Mouse (Mus musculus): ENCODE measurements around the gene Banp. TPM values are rescaled to one million over a fixed set of nuclear protein-coding genes. Genes with fewer than 3 reads are reported as not detected.

The Banp gene
- total RNA-seq, 2 experiments from 2014 or later: 9.8 to 11.9 TPM

DNA sequence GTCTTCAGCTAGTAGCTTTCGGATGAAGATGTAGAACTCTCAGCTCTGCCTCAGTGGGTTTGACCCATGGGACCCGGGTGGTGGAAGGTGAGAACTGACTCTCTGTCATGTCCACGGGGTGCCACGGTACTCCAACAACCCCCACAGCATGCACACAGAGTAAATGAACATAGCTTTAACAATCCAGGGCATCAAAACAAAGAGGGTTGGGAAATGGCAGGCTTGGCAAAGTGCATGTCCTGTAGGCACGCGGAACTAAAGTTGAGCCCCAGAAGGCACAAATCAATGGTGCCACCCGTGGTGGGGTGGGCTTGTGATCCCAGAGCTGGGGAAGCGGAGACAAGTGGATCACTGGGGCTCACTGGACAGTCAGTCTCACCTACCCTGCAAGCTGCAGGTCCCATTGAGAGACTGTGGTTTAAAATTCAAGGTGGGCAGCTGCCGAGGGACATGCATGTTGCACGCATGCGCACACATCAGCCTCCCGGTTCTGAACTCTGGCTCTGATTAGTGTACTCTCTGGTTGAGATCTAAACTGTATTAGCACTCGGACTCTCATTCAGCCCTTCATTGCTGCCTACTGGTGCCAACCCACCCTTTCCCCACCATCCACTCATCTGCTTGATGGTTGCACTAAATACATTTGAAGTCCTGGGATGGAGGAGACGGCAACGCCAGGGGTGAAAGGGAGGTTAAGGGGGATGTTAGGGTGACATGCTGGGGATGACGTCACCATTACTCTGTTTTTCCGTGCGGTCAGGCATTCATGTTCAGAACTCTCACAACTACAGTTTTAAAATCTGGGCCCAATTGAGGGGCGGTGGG, 1.0 kb upstream of the Banp start:
- intact Hi-C loops (cut with DNase I): no loop called here
- DNase-seq: peak in 1 of 2 experiments; percentile 25

DNA sequence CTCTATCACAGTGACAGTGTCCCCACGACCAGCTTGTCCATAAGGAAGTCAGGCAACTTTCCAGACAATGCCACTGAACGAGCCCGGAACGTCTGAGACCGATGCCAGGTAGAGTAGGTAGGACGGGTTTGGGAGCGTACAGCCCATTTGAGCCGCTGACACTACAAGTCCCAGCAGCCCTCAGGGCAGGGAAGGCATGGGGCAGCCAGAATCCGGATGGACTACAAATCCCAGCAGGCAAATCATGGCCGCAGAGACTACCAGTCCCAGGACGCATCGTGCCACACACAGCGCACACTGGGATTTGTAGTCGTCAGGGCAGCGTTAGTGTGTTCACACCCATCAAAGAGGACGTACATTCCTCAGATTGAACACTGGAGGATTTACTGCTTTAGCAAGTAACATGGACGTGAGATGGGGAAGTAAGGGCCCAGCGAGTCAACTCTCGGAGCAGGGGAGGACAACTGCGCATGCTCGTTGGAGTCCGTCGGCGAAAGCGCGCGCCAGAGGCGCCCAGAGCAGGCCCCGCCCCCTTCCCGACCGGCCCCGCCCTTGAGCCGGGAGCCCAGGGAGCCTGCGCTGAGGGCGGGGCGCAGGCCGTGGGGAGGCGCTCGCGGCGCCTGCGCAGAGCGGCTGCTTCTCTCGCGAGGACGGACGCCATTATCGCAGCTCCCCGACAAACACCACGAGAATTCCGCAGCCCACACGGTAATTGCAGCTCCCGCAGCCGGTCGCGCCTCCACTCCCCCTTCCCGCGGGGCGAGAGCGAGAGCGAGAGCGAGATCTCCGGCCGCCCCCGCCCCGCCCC, 595 bp downstream of the Banp start:
- peak; percentile 98 for DNase-seq
- intact Hi-C loops (cut with DNase I): no loop called here

DNA sequence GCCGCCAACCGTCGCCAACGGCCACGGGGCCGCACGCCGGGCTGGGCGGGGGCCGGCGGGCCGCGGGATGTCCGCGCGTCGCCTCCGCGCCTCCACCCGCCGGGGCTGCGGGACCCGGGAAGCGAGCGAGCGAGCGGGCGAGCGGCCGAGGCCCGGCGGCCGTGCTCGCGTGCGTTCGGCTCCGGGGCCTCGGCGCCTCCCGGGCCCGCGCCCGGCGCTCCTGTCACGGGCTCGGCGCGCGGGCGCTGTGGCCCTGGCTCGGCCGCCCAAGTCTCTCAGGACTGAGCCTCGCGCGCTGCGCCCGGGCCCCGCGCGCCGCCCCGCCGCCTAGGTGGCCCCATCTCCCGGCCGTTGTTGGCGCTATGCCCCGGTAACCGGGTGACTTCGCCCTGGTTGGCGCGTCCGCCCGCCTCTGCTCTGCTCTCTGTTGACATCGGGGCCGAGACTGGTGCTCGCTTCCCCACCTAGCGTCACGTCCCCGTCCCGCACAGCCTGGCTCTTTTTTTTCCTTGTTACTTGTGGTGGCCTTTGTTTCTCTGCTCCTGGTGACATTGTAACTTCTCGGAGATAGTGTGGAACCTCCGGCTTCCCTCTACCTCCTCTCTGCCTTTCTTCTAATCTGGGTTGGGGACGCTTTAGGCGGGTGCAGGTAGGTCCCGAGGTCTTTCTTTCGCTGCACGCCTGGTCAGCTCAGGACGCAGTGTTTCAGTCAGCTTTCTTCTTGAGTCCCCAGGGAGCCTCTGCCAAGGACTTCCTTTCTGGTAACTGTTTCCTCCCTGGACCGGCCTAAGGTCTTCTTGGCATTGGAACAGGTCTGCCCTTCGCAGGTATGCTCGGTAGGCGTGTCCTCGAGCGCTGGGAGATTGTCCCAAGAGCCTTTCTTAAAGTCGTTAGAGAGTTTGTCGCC, 1.5 kb downstream of the Banp start:
- intact Hi-C loops (cut with DNase I): no loop called here

DNA sequence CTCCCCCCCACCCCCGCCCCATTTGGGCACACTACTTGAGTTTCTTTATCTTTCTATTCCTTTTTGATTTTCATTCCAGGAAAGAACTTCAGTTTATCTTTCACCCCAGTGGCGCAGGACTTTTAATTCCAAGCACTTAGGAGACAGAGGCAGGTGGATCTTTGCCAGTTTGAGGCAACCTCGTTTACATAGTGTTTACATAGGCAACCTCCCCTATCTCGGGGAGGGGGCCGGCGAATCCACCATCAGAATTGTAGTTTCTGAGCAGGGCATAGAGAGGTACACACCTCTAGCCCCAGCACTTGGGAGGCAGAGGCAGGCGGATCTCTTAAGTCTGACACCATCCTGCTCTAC, 2.1 kb downstream of the Banp start:
- intact Hi-C loops (cut with DNase I): no loop called here
- DNase-seq: no peak

More for the DNA sequence above, 1.5 kb downstream of the Banp start:
- DNase-seq: peak; percentile 82 to 83

DNA sequence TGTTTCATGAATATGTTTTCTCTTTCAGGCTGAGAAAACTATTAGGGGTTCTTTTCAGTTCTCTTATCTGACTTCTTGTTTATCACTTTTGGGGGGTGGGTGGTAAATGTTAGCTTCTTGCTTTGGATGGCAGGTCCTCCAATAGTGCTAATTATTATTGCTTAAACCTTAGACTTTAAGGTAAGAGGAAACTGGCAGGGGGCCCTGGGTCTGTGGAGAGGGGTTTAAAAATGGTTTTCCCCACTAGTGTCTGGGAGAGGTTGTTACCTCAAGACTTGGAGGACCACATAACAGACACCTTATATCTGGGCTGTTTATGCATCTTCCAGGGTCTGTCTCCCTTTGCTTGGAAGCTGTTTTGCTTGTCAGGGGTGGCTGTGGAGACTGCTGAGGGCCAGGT, 2.6 kb downstream of the Banp start:
- intact Hi-C loops (cut with DNase I): no loop called here

DNA sequence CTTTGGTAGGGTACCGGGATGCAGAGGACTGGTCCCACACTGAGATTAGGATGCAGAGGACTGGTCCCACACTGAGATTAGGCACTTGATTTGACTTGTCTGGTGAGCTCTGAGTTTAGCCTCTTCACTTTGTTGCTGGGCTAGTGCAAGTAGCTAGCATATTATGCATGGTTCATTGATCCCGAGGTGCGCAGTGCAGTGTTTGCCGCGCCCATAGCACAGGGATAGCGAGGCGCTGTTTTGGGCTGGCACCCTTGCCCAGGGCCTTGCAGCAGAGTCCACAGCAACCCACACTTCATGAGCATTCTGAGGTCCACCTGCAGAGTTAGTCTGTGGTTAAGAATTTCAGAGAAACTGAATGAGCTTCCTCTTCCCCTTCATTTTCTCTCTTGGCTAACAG, 3.2 kb downstream of the Banp start:
- DNase-seq: no peak
- intact Hi-C loops (cut with DNase I): no loop called here

More for the DNA sequence above, 2.6 kb downstream of the Banp start:
- no peak for DNase-seq

GRCm38 (mm10) chr8:121953821-121954545, 4.4 kb downstream of the Banp start:
- no peak for DNase-seq
- intact Hi-C loops (cut with DNase I): no loop called here

GRCm38 (mm10) chr8:121954981-121955555, 5.5 kb downstream of the Banp start:
- no peak for DNase-seq
- intact Hi-C loops (cut with DNase I): no loop called here

DNA sequence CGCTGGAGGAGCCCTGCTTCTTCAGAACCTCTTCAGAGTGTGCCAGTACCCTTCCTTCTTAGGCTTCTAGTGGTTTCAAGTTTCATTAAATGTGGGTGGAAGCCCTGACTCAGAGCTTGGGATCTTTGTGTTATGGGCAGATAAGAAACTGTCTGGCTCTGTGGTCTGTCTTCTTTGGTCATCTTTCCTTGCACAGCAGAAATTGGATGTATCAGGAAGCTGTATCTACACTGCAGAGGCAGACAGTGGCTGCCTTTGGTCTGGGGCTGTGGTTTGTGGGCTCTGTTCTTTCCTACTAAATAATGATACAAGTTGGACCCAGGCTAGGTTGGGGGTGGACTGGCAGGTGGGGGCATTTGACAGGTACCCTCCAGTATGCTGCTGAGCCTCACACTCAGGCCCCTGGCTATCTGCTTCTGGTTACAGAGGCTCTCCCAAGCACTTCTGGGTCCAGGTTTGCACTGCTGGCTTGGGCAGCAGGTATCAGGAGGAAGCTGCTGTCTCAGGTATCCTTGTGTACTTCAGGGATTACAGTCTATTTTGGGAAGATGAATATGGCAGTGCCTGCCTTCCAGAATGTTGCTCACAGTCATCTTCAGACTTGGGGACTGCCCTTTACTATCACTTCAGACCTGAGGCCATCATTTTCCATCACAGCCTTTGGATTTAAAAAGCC, 6.4 kb downstream of the Banp start:
- intact Hi-C loops (cut with DNase I): no loop called here

GRCm38 (mm10) chr8:121958395-121958794, 8.8 kb downstream of the Banp start:
- intact Hi-C loops (cut with DNase I): no loop called here
- no peak for DNase-seq

More for the DNA sequence above, 6.4 kb downstream of the Banp start:
- no peak for DNase-seq

DNA sequence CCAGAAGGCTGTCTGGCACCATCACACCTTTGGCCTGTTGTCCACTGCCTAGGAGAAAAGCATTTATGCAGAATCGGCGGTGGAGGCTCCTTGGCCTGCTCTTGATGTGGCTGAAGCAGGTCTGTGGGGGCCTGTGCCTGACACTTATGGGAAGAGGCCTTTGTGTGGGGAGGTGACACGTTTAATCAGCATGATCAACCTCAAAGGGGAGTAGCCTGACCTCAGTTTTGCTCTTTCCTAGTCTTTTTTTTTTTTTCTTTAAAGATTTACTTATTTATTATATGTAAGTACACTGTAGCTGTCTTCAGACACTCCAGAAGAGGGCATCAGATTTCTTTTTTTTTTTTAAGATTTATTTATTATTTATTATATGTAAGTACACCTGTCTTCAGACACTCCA, 13.3 kb downstream of the Banp start:
- intact Hi-C loops (cut with DNase I): no loop called here
- no peak for DNase-seq

DNA sequence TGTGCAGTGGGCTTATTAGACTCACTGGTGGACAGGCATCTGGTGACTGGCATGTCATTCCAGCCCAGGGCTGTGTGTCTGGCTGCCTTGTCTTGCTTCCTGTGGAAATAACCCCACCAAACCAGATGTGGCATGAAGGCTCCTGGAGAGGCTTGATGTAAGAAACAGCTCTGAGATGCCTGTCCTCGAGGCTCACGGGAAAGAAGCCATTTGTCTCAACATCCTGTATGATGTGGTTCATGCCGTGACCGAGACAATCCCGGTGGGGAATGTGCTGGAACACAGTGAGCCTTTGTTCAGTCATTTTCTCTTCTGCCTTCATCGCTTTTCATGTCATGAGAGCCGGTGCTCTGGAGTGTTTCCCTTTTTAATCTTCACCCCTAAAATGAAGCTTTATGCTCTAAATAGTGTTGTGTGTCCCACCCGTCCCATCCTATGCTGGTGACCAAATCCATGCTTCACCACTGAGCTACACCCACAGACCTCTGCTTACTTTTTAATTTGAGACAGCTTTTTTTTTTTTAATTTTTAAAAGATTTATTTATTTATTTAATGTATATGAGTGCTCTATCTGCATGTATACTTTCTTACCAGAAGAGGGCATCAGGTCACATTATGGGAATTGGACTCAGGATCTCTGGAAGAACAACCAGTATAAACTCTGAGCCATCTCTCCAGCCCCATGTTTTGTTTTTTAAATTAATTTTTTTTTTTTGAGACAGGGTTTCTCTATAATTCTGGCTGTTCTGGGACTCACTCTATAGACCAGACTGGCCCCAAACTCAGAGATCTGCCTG, 15.4 kb downstream of the Banp start:
- intact Hi-C loops (cut with DNase I): no loop called here
- DNase-seq: peak; percentile 58 to 62

DNA sequence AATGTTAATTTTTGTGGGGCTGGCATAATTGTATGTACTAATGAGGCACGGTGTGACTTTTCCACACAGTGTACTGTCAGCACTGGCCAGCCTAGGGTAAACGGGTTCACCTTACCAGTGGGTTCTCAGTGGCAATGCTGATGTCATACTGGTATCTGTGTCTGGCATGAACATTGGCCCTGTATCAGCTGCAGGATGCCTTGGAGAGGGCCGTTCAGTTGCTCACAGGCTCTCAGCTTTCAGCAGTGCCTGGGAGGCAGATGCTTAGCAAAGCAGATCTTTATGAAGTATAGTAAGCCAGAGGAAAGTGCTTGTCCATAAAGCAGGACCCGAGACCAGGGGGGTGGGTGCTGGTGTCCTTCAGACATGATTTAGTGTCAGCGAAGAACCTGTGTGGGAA, 16.6 kb downstream of the Banp start:
- intact Hi-C loops (cut with DNase I): no loop called here
- peak in 1 of 2 experiments; percentile 23 for DNase-seq

DNA sequence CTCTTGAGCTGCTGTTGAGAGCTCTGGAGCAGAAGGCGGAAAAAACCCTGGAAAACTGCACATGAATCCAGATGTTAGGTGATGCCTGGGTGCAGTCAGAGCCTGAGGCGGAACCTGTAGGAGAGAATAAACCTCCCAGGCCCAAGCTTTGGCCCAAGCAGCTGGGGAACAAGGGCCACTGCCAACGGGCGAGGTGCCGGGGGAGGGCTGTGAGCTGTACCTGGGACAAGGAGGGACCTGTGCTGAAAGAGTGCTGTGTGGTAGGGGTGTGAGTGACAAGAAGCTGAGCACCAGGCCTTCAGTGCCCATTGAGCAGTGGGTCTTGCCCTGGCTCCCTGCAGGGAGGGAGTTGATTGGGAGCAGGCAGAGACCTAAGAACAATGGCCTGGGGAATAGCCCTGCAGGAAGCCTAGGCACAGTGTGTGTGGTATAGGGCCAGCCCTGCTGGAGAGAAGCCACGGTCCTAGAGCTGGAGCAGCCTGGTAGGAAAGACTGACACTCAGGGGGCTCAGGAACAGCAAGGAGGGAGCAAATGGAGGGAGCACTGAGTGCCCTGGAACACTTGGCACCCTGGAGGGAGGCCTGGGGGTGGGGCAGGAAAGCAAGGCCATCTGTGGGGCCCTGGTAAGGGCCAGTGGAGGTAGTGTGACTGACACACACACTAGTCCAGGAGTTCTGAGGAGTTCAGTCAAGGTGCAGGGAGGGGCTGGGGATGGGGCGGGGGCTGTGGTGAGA, 17.3 kb downstream of the Banp start:
- no peak for DNase-seq
- intact Hi-C loops (cut with DNase I): no loop called here

DNA sequence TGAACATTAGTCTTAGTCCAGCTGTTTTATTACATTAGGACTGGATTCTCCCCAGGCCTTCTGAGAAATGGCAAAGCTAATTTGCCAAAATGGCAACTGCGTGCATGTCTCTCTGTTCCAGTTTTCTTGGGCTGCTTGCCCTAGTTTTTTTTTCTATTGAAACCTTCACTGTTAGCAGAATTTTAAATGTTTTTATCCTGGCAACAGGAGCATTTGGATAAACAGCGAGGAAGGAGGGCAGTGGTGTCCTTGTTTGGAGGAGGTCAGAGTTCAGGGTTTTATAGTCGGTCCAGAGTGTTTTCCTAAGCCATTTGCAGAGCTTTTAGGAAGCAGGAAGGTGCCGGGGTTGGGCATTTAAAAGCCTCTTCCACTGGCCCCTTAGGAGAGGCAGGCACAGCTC, 18.4 kb downstream of the Banp start:
- DNase-seq: peak; percentile 26 to 37

GRCm38 (mm10) chr8:121968542-121968941, 19.0 kb downstream of the Banp start:
- no peak for DNase-seq
- intact Hi-C loops (cut with DNase I): no loop called here

More for the DNA sequence above, 18.4 kb downstream of the Banp start:
- intact Hi-C loops (cut with DNase I): no loop called here

DNA sequence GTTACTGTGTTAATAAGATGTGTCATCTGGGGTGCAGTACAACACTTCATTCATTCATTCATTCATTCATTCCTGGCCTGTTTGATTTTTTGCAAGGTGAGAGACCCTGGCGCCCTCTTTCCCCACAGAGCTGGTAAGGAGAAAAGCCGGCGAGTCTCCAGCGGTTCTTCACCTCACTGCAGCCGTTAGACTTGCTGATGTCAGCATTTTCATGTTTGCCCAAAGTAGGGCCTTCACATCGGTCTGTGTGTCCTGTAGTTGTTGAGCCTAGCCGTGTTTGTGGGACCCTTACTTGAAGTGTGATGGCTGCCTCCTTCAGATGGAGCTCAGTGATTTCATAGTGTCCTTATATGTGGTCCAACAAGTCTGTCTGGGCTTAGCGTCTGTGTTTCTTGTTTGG, 20.7 kb downstream of the Banp start:
- DNase-seq: no peak
- intact Hi-C loops (cut with DNase I): no loop called here
